Mouse (Mus musculus) MEL (cell line): Measurements from ENCODE around the gene Txn2.

Experiments
- POLR2A ChIP-seq, 2 experiments: IDR thresholded peaks; 2 replicates each; pipeline ENCODE4 v1.6.1; 2011 to 2012; ENCODE audit warnings: low read length in 2 of 2, mild to moderate bottlenecking in 2 of 2, control low read depth in 1 of 2, improper control_type of control experiment in 1 of 2, low read depth in 1 of 2, moderate library complexity in 1 of 2; ENCODE audit not compliant: control insufficient read depth in 1 of 2, insufficient read depth in 1 of 2, poor library complexity in 1 of 2
- SMC3 ChIP-seq: IDR thresholded peaks from 2 replicates; pipeline ENCODE4 v1.6.1; 2011; ENCODE audit warnings: low read depth, low read length, improper control_type of control experiment
- TCF12 ChIP-seq: IDR thresholded peaks from 2 replicates; pipeline ENCODE4 v1.6.1; 2014; ENCODE audit warnings: low read depth, mild to moderate bottlenecking, inconsistent platforms, low read length, improper control_type of control experiment, moderate library complexity
- UBTF ChIP-seq: IDR thresholded peaks from 2 replicates; pipeline ENCODE4 v1.6.1; 2012; ENCODE audit warnings: low read depth, mild to moderate bottlenecking, inconsistent platforms, low read length, improper control_type of control experiment, moderate library complexity, borderline replicate concordance; ENCODE audit not compliant: insufficient read depth

DNA sequence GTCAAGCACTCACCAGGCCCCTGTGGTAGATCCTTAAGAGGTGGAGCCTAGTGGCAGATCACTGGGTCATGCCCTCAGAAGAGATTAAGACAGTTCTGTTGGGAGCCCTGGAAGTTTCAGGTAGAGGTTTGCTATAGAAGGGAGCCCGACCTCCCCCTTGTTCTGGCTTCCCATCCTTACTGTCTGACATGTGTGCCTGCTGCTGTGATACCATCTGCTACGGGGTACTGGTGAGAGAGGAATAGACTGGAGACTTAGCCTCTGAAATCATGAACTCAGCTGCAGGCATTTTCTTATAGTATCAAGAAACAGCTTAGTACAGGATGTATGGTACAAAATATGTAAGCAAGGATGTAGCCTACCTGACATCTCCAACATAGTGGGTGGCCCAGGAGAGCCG lies 24.1 kb upstream of the Txn2 start:
- no peak for TF ChIP-seq POLR2A (IDR thresholded peaks at IDR 0.05; ENCODE audit: control insufficient read depth in 1 of 2, insufficient read depth in 1 of 2, low read depth in 1 of 2, low read length in 2 of 2, poor library complexity in 1 of 2)
- no peak for TF ChIP-seq TCF12
- TF ChIP-seq SMC3, result no peak
- TF ChIP-seq UBTF, result no peak
